Mouse (Mus musculus) midbrain, embryonic 13.5 days (tissue): Measurements from ENCODE around the gene Rpl4. TPM values are rescaled to one million over a fixed set of nuclear protein-coding genes. Genes with fewer than 3 reads are reported as not detected.

Source experiments
- ATAC-seq: fragments of 200-750 bp; cut with Nextera tagmentation; 2 replicates; pipeline ENCODE4 v1.8.0; 2017; ENCODE audit warnings: mild to moderate bottlenecking, moderate TSS enrichment, moderate library complexity
- H3K27ac ChIP-seq: fragments of 300-500 bp; sonication (generic); 2 replicates; pipeline ENCODE4 v1.5.1; 2015; ENCODE audit warnings: inconsistent platforms, mild to moderate bottlenecking, moderate library complexity
- H3K27me3 ChIP-seq: fragments of 300-500 bp; sonication (generic); 2 replicates; pipeline ENCODE4 v1.6.1; 2015; ENCODE audit warnings: mild to moderate bottlenecking, inconsistent platforms
- H3K36me3 ChIP-seq: fragments of 300-500 bp; sonication (generic); 2 replicates; pipeline ENCODE4 v1.6.1; 2015; ENCODE audit warnings: mild to moderate bottlenecking, inconsistent platforms
- H3K4me1 ChIP-seq: fragments of 300-500 bp; sonication (generic); replicated peaks from 2 replicates; pipeline ENCODE4 v1.6.1; 2015; ENCODE audit warnings: inconsistent platforms
- H3K4me2 ChIP-seq: fragments of 300-500 bp; sonication (generic); replicated peaks from 2 replicates; pipeline ENCODE4 v1.6.1; 2015; ENCODE audit warnings: moderate library complexity, mild to moderate bottlenecking, inconsistent platforms
- H3K4me3 ChIP-seq: fragments of 300-500 bp; sonication (generic); replicated peaks from 2 replicates; pipeline ENCODE4 v1.5.1; 2015; ENCODE audit warnings: mild to moderate bottlenecking, inconsistent platforms
- H3K9ac ChIP-seq: fragments of 300-500 bp; sonication (generic); replicated peaks from 2 replicates; pipeline ENCODE4 v1.6.1; 2015; ENCODE audit warnings: mild to moderate bottlenecking, inconsistent platforms
- H3K9me3 ChIP-seq: fragments of 300-500 bp; sonication (generic); 2 replicates; pipeline ENCODE4 v1.6.1; 2016; ENCODE audit warnings: mild to moderate bottlenecking, inconsistent platforms
- WGBS: fragments of 180-500 bp; shearing (Covaris S2); methylation state at CpG from one replicate; pipeline ENCODE4 v1.1.7; 2015; 5-methylcytosine and 5-hydroxymethylcytosine counted together
- microRNA-seq: library from miRNA; unstranded; fragments of <30 nt; microRNA quantifications from one replicate; pipeline ENCODE4, GENCODE M21; 2016
- polyA plus RNA-seq: library from polyadenylated mRNA; unstranded; fragments of >200 nt; fragmentation: Nextera tagmentation; extraction: Ambion mirVana; gene quantifications from 2 replicates; pipeline ENCODE4 v1.2.1, GENCODE M21; 2015

The Rpl4 gene
- polyA plus RNA-seq, 1 experiment from 2014 or later, result 675 TPM

- WGBS, result 74% methylated on average over 2 of the region's 2 CpGs
- Histone ChIP-seq H3K4me2 (no peak overlapping the region), H3K27me3 (no peaks in the 10 kb centered on the region), H3K9me3 (no peaks in the 10 kb centered on the region), H3K9ac (no peak overlapping the region), H3K4me3 (no peak overlapping the region), H3K36me3 (no peaks in the 10 kb centered on the region), H3K4me1 (0 out of 2 replicates have a peak, but pooled peaks cover 3% of the 10 kb centered on the region), H3K27ac (no peak overlapping the region)
- ATAC-seq, result no peak
Measured at GRCm38 (mm10) chr9:64222098-64222497, 48.9 kb downstream of the Rpl4 start.

- Histone ChIP-seq H3K9ac (no peak overlapping the region), H3K4me2 (no peak overlapping the region), H3K27ac (no peak overlapping the region), H3K36me3 (no peaks in the 10 kb centered on the region), H3K27me3 (no peaks in the 10 kb centered on the region), H3K4me1 (0 out of 2 replicates have a peak, but pooled peaks cover 4% of the 10 kb centered on the region), H3K4me3 (no peak overlapping the region), H3K9me3 (no peaks in the 10 kb centered on the region)
- ATAC-seq, result no peak
Measured at GRCm38 (mm10) chr9:64225805-64226204, 52.6 kb downstream of the Rpl4 start.

GRCm38 (mm10) chr9:64227736-64228135 lies 54.6 kb downstream of the Rpl4 start:
- no peaks in the 10 kb centered on the region for H3K36me3 ChIP-seq
- no peak overlapping the region for H3K4me2 ChIP-seq
- H3K9me3 ChIP-seq, result no peaks in the 10 kb centered on the region
- H3K27me3 ChIP-seq, result no peaks in the 10 kb centered on the region
- H3K4me3 ChIP-seq, result no peak overlapping the region
- ATAC-seq, result no peak
- no peak overlapping the region for H3K9ac ChIP-seq
- WGBS, result 90% methylated on average over 12 of the region's 12 CpGs
- no peak overlapping the region for H3K27ac ChIP-seq
- peaks cover 10% of the 10 kb centered on the region; the same call in 1 of the 2 replicates for H3K4me1 ChIP-seq

Small RNA genes within 50 kb of the gene (microRNA-seq; reads per million reads assigned to microRNA genes)
- not detected for gene Gm24106

Other genes with a start within 250 kb of the Rpl4 start
- 1.2 and 2.4 TPM in 2 replicates for gene Smad6, start 151.3 kb upstream of the Rpl4 start, polyA plus RNA-seq
- gene Lctl, start 56.2 kb upstream of the Rpl4 start, polyA plus RNA-seq, result not detected in 2 replicates
- gene Zwilch, start 271 bp upstream of the Rpl4 start, polyA plus RNA-seq, result 9.3 and 10.9 TPM in 2 replicates
- 39.2 and 44.9 TPM in 2 replicates for gene Snapc5, start 5.9 kb downstream of the Rpl4 start, polyA plus RNA-seq
- 2.8 and 3.7 TPM in 2 replicates for gene Uchl4, start 61.8 kb downstream of the Rpl4 start, polyA plus RNA-seq
- 41.6 and 46.6 TPM in 2 replicates for gene Map2k1, start 80.3 kb downstream of the Rpl4 start, polyA plus RNA-seq
- 110 and 133 TPM in 2 replicates for gene Tipin, start 108.2 kb downstream of the Rpl4 start, polyA plus RNA-seq
- gene Dis3l, start 167.9 kb downstream of the Rpl4 start, polyA plus RNA-seq, result 21.6 and 22.5 TPM in 2 replicates
- gene Megf11, start 212.3 kb downstream of the Rpl4 start, polyA plus RNA-seq, result 9.4 and 10.2 TPM in 2 replicates